Mouse (Mus musculus): Measurements from ENCODE around the gene D030056L22Rik. TPM values are rescaled to one million over a fixed set of nuclear protein-coding genes. Genes with fewer than 3 reads are reported as not detected.

D030056L22Rik gene
- polyA plus RNA-seq, 1 experiment from 2014 or later: 82.2 TPM

- ATAC-seq: no peak
- H3K9me3 ChIP-seq (replicated peaks): no peaks in the 10 kb centered on the region
- no peak overlapping the region for H3K9ac ChIP-seq
- H3K4me3 ChIP-seq: no peak overlapping the region
- no peaks in the 10 kb centered on the region for H3K27me3 ChIP-seq
- no peak overlapping the region for H3K27ac ChIP-seq
- 86% methylated on average over 7 of the region's 7 CpGs for WGBS
- no peaks in the 10 kb centered on the region for H3K36me3 ChIP-seq (ENCODE audit: poor library complexity, severe bottlenecking)
- no peak overlapping the region for H3K4me2 ChIP-seq
- H3K4me1 ChIP-seq: no peaks in the 10 kb centered on the region
Measured at GRCm38 (mm10) chr19:18739146-18739545, 26.2 kb downstream of the D030056L22Rik start.

DNA sequence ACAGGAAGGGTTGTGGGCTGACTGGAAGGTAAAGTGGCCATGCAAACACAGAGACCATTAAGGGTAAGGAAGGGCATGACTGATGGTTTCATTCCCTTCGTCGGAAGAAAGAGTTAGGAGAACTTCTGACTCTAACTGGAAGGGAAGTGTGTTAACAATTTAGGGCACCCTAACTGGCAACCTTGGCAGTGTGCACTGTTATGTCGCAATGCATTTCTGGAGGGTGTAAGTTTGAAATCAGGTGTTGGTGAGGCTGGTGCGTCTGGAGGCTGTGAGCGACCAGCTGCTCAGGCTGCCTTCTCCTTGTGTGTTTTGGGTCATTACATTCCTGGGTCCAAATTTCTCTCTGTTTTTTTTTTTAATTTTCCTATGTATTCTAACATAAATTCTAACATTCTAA is 31.0 kb downstream of the D030056L22Rik start:
- Histone ChIP-seq H3K4me1 (no peaks in the 10 kb centered on the region), H3K9me3 (replicated peaks) (no peaks in the 10 kb centered on the region), H3K4me3 (no peak overlapping the region), H3K4me2 (no peak overlapping the region), H3K27ac (no peak overlapping the region), H3K36me3 (ENCODE audit: poor library complexity, severe bottlenecking) (no peaks in the 10 kb centered on the region), H3K27me3 (no peaks in the 10 kb centered on the region), H3K9ac (no peak overlapping the region)
- 85% methylated on average over 5 of the region's 5 CpGs for WGBS
- no peak for ATAC-seq

DNA sequence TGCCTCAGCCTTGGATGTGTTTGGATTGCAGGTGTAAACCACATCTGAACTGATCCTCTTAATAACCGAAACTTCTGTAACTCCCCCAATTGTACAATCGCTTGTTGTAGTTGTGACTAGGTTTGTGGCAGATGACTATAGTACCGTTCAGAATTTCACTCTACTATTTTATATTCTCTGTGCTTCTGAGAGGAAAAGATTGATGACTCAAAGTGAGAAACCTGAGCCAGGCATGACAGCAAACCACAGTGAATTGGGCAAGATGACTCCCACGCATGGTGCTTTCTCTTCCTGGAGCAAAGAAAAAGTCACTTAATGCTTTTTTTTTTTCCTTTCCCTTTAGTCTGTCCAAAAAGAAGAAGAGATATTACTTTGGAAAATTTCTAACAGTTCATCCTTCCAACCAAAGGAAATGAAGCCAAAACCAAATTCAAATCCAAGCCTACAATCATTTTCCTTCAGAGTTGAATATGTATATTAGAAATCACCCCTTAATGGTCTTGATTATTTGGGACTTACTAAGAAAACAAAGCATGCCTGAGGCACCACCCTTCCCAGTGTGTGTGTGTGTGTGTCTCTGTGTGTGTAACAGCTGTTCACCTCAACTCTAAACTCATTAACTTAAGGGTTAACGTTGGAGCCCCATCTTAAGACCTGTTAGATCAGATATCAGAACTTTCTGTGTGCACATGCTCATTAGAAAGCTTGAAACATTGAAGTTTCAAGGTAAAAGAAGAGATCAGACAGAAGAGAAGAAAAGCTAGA is 33.8 kb downstream of the D030056L22Rik start:
- Histone ChIP-seq H3K9me3 (replicated peaks) (no peaks in the 10 kb centered on the region), H3K4me3 (no peak overlapping the region), H3K4me2 (no peak overlapping the region), H3K36me3 (ENCODE audit: poor library complexity, severe bottlenecking) (no peaks in the 10 kb centered on the region), H3K9ac (no peak overlapping the region), H3K4me1 (peaks cover 7% of the 10 kb centered on the region; the same call in 1 of the 2 replicates), H3K27ac (no peak overlapping the region), H3K27me3 (peaks cover 16% of the 10 kb centered on the region; the same call in 1 of the 2 replicates)
- ATAC-seq: no peak
- 93% methylated on average over 5 of the region's 5 CpGs for WGBS

GRCm38 (mm10) chr19:18747379-18747778 is 34.4 kb downstream of the D030056L22Rik start:
- no peak for ATAC-seq
- Histone ChIP-seq H3K27ac (no peak overlapping the region), H3K4me2 (no peak overlapping the region), H3K9ac (no peak overlapping the region), H3K36me3 (ENCODE audit: poor library complexity, severe bottlenecking) (no peaks in the 10 kb centered on the region), H3K4me3 (no peak overlapping the region), H3K27me3 (peaks cover 16% of the 10 kb centered on the region; the same call in 1 of the 2 replicates), H3K9me3 (replicated peaks) (no peaks in the 10 kb centered on the region), H3K4me1 (peaks cover 7% of the 10 kb centered on the region; the same call in 1 of the 2 replicates)
- 96% methylated on average over 4 of the region's 4 CpGs for WGBS

DNA sequence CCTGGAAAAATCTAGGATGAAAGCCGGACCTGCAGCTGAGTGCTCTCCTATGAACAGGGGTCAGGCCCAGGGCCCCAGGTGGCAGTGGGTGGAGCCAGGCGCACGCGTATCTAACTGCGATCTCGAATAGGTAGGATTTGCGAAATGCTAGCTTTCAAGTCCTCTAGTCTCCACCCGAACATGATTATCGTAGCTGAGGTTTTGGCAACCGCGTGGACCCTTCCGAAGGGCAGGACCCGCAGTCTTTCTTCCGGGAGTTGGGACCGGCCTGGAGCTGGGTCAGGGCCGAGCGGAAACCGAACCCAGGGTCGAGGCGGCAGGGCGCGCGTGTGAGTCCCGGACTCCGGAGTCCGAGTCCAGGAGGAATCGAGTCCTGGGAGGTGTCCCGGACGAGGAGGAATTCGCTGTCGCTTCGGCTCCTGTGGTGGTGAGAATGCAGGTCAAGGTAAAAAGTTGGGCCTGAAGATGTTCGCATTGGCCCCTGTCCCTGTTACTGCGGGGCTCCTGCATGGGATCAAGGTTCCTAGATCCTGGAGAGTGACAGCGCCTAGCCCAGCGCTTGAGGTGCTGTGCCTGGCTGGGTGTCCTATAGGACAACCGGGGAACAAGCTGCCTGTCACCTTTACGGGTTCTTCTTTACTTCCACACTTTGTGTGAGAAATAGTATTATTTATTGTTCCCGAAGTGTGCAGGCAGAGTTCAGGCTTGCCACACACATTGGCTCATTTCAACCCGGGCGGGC is 36.8 kb downstream of the D030056L22Rik start, which contains the start of gene Trpm6:
Gene Trpm6 (plus strand): TSS at position 386 of the 742 bp plus-strand sequence.
- Histone ChIP-seq H3K4me2 (peak within 1 kb of the TSS; percentile 65), H3K36me3 (ENCODE audit: poor library complexity, severe bottlenecking) (no peaks in the 10 kb centered on the region), H3K9ac (peak within 1 kb of the TSS; percentile 30; the same call in 1 of the 2 replicates), H3K4me1 (peaks cover 7% of the 10 kb centered on the region; the same call in 1 of the 2 replicates), H3K27me3 (peaks cover 16% of the 10 kb centered on the region; the same call in 1 of the 2 replicates), H3K27ac (no peak within 1 kb of the TSS), H3K9me3 (replicated peaks) (no peaks in the 10 kb centered on the region), H3K4me3 (peak within 1 kb of the TSS; percentile 39)
- ATAC-seq: peak; percentile 45
- 6% methylated on average over 41 of the region's 41 CpGs for WGBS

DNA sequence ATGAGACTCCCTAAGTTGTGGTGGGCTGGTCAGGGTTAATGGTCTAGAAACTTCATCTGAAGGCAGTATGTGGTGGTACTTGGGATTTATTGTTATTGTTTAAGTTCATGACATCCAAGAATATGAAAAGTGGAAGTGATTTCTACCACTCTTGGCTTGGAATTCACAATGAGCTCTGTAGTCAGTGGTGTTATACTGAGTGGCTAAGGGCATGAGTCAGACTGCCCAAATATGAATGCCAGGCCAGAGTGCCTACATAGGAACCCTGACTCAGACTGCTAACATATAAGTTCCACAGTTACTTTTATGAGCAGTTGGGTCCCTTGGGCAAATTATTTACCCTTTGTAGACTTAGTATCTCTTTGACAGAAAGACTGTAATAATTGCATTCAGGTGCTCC is 44.2 kb downstream of the D030056L22Rik start:
- Histone ChIP-seq H3K4me2 (no peak overlapping the region), H3K9ac (no peak overlapping the region), H3K27ac (no peak overlapping the region), H3K36me3 (ENCODE audit: poor library complexity, severe bottlenecking) (no peaks in the 10 kb centered on the region), H3K4me3 (no peak overlapping the region), H3K9me3 (replicated peaks) (no peaks in the 10 kb centered on the region), H3K4me1 (no peaks in the 10 kb centered on the region), H3K27me3 (no peaks in the 10 kb centered on the region)
- no peak for ATAC-seq

DNA sequence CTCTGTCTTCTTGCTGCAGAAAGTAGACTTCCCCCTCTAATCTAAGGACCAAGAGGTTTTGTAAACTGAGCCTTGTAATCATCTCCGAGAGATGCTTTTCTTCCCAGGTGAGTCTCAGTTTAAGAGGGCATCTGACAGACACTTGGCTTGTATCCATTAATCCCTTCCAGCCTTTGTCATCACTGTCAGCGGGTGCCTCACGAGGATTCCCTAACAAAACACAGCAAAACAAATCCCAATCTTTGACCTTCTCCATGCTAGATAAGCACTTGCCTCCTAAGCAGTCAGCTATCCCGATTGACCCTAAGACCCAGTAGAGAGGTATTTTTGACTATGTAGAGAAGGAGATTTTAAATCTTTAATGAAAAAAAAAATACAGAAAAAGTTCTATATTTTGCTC is 44.7 kb downstream of the D030056L22Rik start:
- H3K4me1 ChIP-seq: no peaks in the 10 kb centered on the region
- no peak overlapping the region for H3K4me2 ChIP-seq
- H3K27ac ChIP-seq: no peak overlapping the region
- no peaks in the 10 kb centered on the region for H3K36me3 ChIP-seq (ENCODE audit: poor library complexity, severe bottlenecking)
- no peaks in the 10 kb centered on the region for H3K27me3 ChIP-seq
- H3K4me3 ChIP-seq: no peak overlapping the region
- H3K9ac ChIP-seq: no peak overlapping the region
- ATAC-seq: no peak
- 59% methylated on average over 4 of the region's 4 CpGs for whole genome bisulfite sequencing
- no peaks in the 10 kb centered on the region for H3K9me3 ChIP-seq (replicated peaks)

DNA sequence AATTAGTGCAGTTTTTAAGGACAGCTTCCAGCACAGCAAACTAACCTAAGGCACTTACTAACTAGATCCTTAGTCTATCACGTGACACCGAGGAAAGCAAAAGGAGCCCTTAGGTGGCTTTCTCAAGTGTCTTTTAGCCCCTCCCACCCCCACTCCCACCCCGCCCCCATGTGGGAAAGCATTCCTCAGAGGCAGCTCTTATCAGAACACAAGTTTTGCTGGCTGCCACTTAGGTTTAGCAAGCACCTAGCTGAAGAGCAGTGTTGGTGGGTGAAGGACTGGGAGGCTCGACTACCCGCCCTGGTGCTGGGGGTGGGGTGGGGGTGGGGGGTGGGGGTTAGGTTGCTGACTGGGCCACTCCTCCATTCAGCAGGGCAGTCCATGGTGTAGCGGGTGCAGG is 45.3 kb downstream of the D030056L22Rik start:
- Histone ChIP-seq H3K9ac (no peak overlapping the region), H3K27me3 (no peaks in the 10 kb centered on the region), H3K4me2 (no peak overlapping the region), H3K4me3 (no peak overlapping the region), H3K36me3 (ENCODE audit: poor library complexity, severe bottlenecking) (no peaks in the 10 kb centered on the region), H3K4me1 (no peaks in the 10 kb centered on the region), H3K27ac (no peak overlapping the region), H3K9me3 (replicated peaks) (no peaks in the 10 kb centered on the region)
- no peak; the same call in 1 of the 2 replicates for ATAC-seq
- 39% methylated on average over 6 of the region's 6 CpGs for WGBS

DNA sequence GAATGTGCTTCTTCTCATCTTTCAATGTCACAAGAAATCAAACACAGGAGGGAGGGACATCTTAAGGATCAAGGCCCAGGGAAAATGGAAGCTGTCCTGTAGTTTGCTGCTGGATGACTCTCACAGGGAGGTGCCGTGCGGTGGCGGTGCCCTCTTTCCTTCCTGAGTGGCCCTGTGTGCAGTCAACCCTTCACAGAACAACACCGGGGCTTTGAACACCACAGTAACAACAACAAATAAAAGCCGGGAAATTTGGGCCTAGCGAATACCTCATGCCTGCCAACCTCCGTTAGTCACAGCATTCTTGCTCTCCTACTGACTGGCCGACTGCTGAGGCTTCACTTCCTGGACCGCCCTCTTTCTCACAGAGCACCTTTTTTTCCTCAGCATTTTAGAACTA is 45.9 kb downstream of the D030056L22Rik start:
- H3K27me3 ChIP-seq: no peaks in the 10 kb centered on the region
- H3K9me3 ChIP-seq (replicated peaks): no peaks in the 10 kb centered on the region
- ATAC-seq: no peak
- no peak overlapping the region for H3K9ac ChIP-seq
- H3K4me3 ChIP-seq: no peak overlapping the region
- no peaks in the 10 kb centered on the region for H3K4me1 ChIP-seq
- WGBS: 26% methylated on average over 9 of the region's 9 CpGs
- H3K4me2 ChIP-seq: no peak overlapping the region
- H3K27ac ChIP-seq: no peak overlapping the region
- no peaks in the 10 kb centered on the region for H3K36me3 ChIP-seq (ENCODE audit: poor library complexity, severe bottlenecking)

GRCm38 (mm10) chr19:18766399-18766798 is 53.4 kb downstream of the D030056L22Rik start:
- Histone ChIP-seq H3K27me3 (no peaks in the 10 kb centered on the region), H3K4me2 (no peak overlapping the region), H3K27ac (no peak overlapping the region), H3K9me3 (replicated peaks) (no peaks in the 10 kb centered on the region), H3K36me3 (ENCODE audit: poor library complexity, severe bottlenecking) (no peaks in the 10 kb centered on the region), H3K4me1 (no peaks in the 10 kb centered on the region), H3K4me3 (no peak overlapping the region), H3K9ac (no peak overlapping the region)
- ATAC-seq: no peak
- 89% methylated on average over 5 of the region's 5 CpGs for whole genome bisulfite sequencing
